Mouse (Mus musculus): ENCODE results near the gene Pxmp4. TPM values are rescaled to one million over a fixed set of nuclear protein-coding genes. Genes with fewer than 3 reads are reported as not detected.
A peak's percentile ranks its signal among the peaks of the same experiment; 100 is the strongest.

Gene Pxmp4
- 10 to 100 TPM; 30.9 to 35.7 TPM for total RNA-seq (2021)
- long read RNA-seq, experiment 1, transcript Pxmp4-201 (4 exons, 2,789 nt) = major isoform, 32 of 53 reads
- long read RNA-seq, experiment 1, partial matches to known transcripts = 9 of 53 reads
- long read RNA-seq, experiment 1, other reads (novel, unspliced or antisense) = 10 of 53 reads
- long read RNA-seq, experiment 2, transcript Pxmp4-201 (4 exons, 2,789 nt) = major isoform, 20 of 26 reads
- long read RNA-seq, experiment 2, partial matches to known transcripts = 1 of 26 reads
- long read RNA-seq, experiment 2, other reads (novel, unspliced or antisense) = 5 of 26 reads

GRCm38 (mm10) chr2:154603638-154604153 lies at the start of gene Pxmp4:
TSS of gene Pxmp4 (minus strand) at chr2:154603708.
- peak; percentile 97 to 99 for DNase-seq

DNA sequence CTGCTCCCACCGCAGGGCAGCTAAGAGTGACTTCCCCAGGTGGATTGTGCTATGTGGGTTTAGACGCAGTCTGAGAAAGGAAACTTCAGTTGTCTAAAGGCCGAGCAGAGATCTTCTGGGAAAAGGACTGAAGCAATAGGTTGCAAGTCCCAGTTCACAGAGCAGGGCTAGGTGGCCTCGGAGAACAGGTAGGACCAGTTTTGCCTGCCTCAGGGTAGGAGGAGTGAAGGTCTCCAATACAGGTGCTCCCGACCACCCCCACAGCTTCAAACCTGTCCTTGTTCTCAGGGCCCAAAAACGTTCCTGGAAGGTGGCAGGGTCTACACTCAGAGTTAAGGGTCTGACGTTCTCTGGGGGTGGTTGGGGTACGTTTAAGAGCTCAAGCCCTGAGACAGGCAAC lies 47.9 kb upstream of the Pxmp4 start, which contains the start of gene Chmp4b:
TSS of gene Chmp4b (plus strand) at position 343 of the 400 bp plus-strand sequence.
- DNase-seq = no peak

- DNase-seq = no peak
Observed at GRCm38 (mm10) chr2:154650404-154650803, 46.9 kb upstream of the Pxmp4 start.

- peak; percentile 53 to 76 for DNase-seq
Observed at GRCm38 (mm10) chr2:154648086-154648485, 44.6 kb upstream of the Pxmp4 start.

GRCm38 (mm10) chr2:154646634-154647033 lies 43.1 kb upstream of the Pxmp4 start:
- DNase-seq = peak; percentile 27 to 46

- no peak for DNase-seq
Observed at GRCm38 (mm10) chr2:154642712-154643385, 39.3 kb upstream of the Pxmp4 start.

DNA sequence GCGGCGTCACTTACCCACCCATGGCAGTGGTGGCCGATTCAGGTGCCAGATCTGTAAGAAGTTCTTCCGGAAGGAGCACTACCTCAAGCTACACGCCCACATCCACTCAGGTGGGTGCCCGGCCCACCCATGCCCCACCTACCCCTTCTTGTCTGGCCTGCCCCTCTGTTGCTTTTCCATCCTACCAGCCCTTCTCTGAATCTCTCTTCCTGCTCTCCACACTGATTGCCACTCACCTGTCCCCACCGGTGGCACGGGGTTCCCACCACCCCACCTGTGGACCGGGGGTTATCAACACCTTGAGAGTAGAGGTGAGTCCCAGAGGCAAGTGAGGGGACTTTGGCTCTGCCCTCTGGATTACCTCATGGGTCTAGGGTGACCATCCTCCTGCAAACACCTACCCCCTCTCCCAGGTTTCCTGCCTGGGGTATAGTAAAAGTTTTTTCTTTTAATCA lies 38.5 kb upstream of the Pxmp4 start:
- no peak for DNase-seq

GRCm38 (mm10) chr2:154641176-154641575 lies 37.7 kb upstream of the Pxmp4 start:
- no peak for DNase-seq

DNA sequence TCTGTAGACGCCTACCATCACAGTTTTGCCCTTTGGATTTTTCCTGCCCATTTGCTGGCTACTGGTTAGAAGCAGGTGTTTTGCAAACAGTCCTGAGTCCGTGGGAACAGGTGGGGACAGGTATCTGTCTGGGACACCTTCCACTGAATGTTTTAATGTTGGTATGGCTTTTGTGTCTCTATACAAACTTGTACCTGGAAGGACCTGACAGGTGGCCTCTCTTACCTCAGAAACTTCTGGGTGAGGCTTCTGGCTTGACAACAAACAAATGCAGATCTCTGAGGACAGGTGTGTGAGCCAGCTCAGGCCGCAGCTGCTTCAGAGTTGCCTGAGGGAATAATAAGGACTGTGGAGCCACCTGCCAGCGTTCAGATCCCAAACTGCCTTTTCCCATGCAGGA lies 35.6 kb upstream of the Pxmp4 start:
- no peak for DNase-seq

DNA sequence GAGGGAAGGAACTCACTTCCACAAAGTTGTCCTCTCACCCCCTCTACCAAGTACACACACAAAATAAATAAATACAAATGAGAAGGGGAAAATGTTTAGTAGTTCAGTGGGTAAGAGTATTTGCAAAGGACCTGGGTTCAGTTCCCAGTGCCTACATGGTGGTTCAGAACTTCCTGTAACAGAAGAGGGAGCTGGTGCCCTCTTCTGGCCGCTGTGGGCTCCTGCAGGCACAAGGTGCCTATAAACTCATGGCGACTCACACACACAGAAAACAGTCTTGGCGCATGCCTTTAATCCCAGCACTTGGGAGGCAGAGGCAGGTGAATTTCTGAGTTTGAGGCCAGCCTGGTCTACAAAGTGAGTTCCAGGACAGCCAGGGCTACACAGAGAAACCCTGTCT lies 35.0 kb upstream of the Pxmp4 start:
- DNase-seq = no peak

- no peak for DNase-seq
Observed at GRCm38 (mm10) chr2:154635826-154636225, 32.3 kb upstream of the Pxmp4 start.

GRCm38 (mm10) chr2:154633876-154634644 lies 30.6 kb upstream of the Pxmp4 start:
- DNase-seq = no peak

DNA sequence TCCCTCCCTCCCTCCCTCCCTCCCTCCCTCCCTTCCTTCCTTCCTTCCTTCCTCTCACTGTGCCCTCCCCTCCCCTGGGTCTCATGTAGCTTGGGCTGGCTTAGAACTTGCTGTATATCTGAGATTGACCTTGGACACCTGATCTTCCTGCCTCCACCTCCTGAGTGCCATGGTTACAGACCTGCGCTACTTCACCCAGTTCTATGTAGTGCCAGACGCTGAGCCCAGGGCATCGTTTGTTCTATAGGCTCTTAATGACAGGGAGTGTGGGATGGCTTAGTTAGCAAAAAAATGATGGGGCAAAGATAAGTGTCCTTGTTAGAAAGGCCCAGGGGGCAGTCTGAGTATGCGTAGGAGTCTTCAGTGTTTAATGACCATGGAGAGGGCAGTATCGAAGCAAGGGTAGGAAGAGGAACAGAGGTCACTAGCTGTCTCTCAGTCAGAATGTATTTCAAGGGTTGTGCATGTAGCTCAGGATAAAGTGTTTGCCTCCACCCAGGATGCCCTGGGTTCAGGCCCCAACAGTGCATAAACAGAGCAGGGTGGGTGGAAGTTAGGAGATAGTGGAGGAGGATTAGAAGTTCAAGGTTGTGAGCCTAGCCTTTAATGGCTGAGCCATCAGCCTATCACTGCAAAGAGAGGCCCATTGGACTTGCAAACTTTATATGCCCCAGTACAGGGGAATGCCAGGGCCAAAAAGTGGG lies 29.7 kb upstream of the Pxmp4 start:
- DNase-seq = no peak

DNA sequence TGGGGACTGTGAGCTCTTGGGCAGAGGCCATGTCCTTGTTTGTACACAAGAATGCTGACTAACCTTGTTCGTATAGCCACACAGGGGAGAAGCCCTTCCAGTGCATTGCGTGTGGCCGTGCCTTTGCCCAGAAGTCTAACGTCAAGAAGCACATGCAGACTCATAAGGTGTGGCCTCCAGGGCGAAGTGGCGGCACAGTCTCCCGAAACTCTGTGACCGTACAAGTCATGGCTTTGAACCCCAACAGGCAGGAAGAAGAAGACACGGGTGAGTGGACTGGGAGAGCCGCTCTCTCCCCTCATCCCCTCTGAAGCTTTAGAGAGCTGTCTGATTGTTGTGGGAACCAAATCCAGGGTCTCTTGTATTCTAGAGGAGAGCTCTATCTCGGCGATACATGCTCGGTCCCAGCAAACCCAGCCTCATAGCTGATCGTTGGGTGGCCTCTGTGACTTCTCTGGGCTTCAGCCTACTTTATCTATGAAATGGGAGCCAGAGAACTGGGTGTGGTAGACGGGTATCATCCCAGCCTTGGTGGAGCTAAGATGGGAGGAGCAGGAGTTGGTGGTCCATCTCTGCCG lies 28.8 kb upstream of the Pxmp4 start:
- no peak for DNase-seq

GRCm38 (mm10) chr2:154630531-154630930 lies 27.0 kb upstream of the Pxmp4 start:
- DNase-seq = no peak

DNA sequence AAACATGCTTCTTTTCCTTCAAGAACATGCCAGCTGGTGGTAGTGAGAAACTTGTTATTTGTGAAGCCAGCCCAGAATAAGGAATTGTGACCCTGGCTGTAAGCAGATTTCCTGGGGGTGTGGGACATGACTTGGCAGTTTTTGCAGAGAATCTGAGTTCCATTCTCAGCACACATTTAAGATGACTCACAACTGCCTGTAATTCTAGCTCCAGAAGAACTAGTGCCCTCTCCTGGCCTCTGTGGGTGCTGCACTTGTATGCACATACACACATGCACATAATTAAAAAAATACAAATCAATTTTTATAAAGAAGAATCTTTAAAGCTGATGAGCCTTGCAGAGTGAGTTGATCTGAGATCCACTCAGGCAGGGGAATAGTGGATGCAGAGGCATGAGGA lies 20.6 kb upstream of the Pxmp4 start:
- no peak for DNase-seq

GRCm38 (mm10) chr2:154621684-154622083 lies 18.2 kb upstream of the Pxmp4 start:
- no peak for DNase-seq

GRCm38 (mm10) chr2:154617061-154617460 lies 13.6 kb upstream of the Pxmp4 start:
- DNase-seq = no peak

DNA sequence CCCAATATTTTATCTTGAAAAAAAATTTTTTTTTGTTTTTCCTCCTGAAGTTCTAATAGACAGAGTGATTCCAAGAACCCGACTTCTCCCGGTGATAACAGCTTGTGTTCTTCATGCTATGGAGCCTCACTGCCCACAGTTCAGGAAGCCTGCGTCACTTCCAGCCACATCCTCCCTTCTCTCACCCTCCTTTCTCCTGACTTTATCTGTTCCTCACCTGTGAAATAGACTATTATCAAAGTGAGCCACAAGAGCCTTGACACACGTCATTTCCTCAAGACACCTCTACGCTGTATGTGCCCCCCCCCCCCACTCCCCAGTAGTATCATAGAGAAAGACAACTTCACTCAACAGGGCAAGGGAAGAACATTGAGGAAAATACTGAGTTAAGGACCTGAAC lies 12.2 kb upstream of the Pxmp4 start:
- no peak for DNase-seq

DNA sequence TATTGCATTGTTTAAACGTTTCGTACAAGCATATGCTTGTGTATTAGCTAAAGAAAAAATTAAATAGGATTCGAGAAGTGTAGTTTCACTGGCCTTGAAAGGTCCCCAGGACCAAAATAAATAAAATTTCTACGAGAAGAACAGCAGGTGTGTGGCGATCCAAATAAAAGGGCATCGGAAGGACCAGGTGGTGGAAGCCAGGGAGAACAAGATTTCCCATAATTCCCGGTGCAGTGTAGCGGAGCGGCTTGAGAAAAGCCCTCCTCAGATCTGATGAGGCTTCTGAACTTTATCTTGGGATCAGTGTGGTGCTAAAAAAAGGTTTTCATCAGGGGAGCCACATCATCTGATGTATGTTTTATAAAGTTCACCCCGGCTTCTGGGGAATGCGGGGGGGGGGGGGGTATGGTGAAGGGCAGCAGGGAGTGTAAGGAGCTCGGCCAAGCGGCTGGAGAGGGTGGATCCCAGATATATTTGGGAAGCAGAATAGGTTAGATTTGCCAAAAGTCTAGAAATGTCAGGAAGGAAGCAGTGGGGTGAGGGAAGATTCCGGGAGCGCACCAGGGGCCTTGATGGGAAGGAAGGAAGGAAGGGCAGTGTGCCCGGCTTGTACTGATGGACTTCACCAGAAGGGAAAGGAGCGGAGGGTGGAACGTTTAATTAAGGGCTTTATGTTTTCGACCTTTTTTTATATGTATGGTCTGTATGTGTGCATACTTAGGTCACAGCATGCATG lies 11.5 kb upstream of the Pxmp4 start:
- DNase-seq = peak in 1 of 2 experiments; percentile 26

Data from adrenal gland, postnatal 36 days (tissue).